Comparison of ENCODE assay signal across 23 mouse cellular contexts in the genomic region with DNA sequence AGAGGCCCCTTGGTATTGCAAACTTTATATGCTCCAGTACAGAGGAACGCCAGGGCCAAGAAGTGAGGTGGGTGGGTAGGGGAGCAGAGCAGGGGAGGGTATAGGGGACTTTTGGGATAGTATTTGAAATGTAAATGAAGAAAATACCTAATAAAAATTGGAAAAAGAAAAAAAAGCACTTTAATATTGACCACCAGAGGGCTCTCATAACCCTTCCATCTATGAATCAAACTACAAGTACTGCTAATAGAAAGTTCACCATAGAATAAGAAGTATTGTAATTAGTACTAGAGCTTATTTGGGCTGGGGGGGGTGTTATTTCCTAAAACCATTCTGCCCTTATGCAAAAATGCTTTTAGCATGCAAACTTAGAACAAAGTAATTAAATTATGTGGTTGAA.
DNase-seq lines count a peak whose midpoint lies in the region; ATAC-seq and TF ChIP-seq lines count a peak whose summit lies in the region.
"Had no signal": no experiment of that assay in that cellular context is flagged by ENCODE, and none has a peak within 500 bp of the region (broad histone marks: within the 10 kb centered on the region; RNA-seq: fewer than 3 reads in every experiment).

No protein-coding gene starts in this region.

- H3K4me1 ChIP-seq in forebrain, postnatal 0 days (ENCODE audit: insufficient read depth): no peaks in the 10 kb centered on the region
- no peaks in the 10 kb centered on the region for H3K4me1 ChIP-seq in forebrain, embryonic 15.5 days
- no peaks in the 10 kb centered on the region for H3K4me1 ChIP-seq in kidney, embryonic 14.5 days (ENCODE audit: control insufficient read depth, insufficient read depth, low read length)
- no peaks in the 10 kb centered on the region for H3K4me1 ChIP-seq in kidney, embryonic 16.5 days (ENCODE audit: insufficient read depth, low read length)
- H3K4me1 ChIP-seq: heart, embryonic 13.5 days; midbrain, embryonic 10.5 days; stomach, embryonic 15.5 days had no signal

- WGBS in forebrain, postnatal 0 days: 44% methylated on average over 1 of the region's 1 CpGs
- 80% methylated on average over 1 of the region's 1 CpGs for WGBS in forebrain, embryonic 15.5 days
- WGBS in kidney, embryonic 14.5 days: 80% methylated on average over 1 of the region's 1 CpGs
- 63% methylated on average over 1 of the region's 1 CpGs for WGBS in kidney, embryonic 16.5 days

- no peak overlapping the region for H3K9ac ChIP-seq in forebrain, postnatal 0 days
- no peak overlapping the region for H3K9ac ChIP-seq in forebrain, embryonic 15.5 days (replicated peaks)
- H3K9ac ChIP-seq in kidney, embryonic 14.5 days (ENCODE audit: low read depth, low read length): no peak overlapping the region
- no peak overlapping the region for H3K9ac ChIP-seq in kidney, embryonic 16.5 days (replicated peaks; ENCODE audit: low read length)
- H3K9ac ChIP-seq: heart, embryonic 13.5 days; hindbrain, embryonic 14.5 days; stomach, embryonic 15.5 days had no signal

- no peak for ATAC-seq in forebrain, postnatal 0 days
- no peak for ATAC-seq in forebrain, embryonic 15.5 days (replicated peaks)
- ATAC-seq in kidney, embryonic 14.5 days (ENCODE audit: low FRiP score, low TSS enrichment): no peak
- ATAC-seq in kidney, embryonic 16.5 days (ENCODE audit: low FRiP score, low TSS enrichment): no peak

- H3K36me3 ChIP-seq in forebrain, postnatal 0 days (ENCODE audit: insufficient read depth): no peaks in the 10 kb centered on the region
- no peaks in the 10 kb centered on the region for H3K36me3 ChIP-seq in forebrain, embryonic 15.5 days
- no peaks in the 10 kb centered on the region for H3K36me3 ChIP-seq in kidney, embryonic 14.5 days (ENCODE audit: control insufficient read depth, insufficient read depth, low read length)
- H3K36me3 ChIP-seq in kidney, embryonic 16.5 days (ENCODE audit: insufficient read depth, low read length): no peaks in the 10 kb centered on the region
- H3K36me3 ChIP-seq: heart, embryonic 13.5 days; midbrain, embryonic 10.5 days; stomach, embryonic 15.5 days had no signal

- H3K4me2 ChIP-seq in forebrain, postnatal 0 days (ENCODE audit: low read depth): no peak overlapping the region
- no peak overlapping the region for H3K4me2 ChIP-seq in forebrain, embryonic 15.5 days (replicated peaks)
- no peak overlapping the region for H3K4me2 ChIP-seq in kidney, embryonic 14.5 days (replicated peaks; ENCODE audit: low read depth, low read length)
- H3K4me2 ChIP-seq in kidney, embryonic 16.5 days (replicated peaks; ENCODE audit: low read depth, low read length): no peak overlapping the region
- H3K4me2 ChIP-seq: heart, embryonic 13.5 days; hindbrain, embryonic 14.5 days; stomach, embryonic 15.5 days had no signal

- H3K4me3 ChIP-seq in forebrain, postnatal 0 days (ENCODE audit: low read depth, low read length): no peak overlapping the region
- H3K4me3 ChIP-seq in forebrain, embryonic 15.5 days: no peak overlapping the region
- H3K4me3 ChIP-seq in left cerebral cortex, adult 2 months: no peak overlapping the region
- H3K4me3 ChIP-seq in kidney, embryonic 14.5 days (ENCODE audit: low read length): no peak overlapping the region
- H3K4me3 ChIP-seq in kidney, embryonic 16.5 days (ENCODE audit: low read length): no peak overlapping the region
- H3K4me3 ChIP-seq: heart, embryonic 13.5 days; midbrain, embryonic 10.5 days; stomach, embryonic 15.5 days had no signal

- no peaks in the 10 kb centered on the region for H3K27me3 ChIP-seq in forebrain, postnatal 0 days (ENCODE audit: insufficient read depth, low read length)
- no peaks in the 10 kb centered on the region for H3K27me3 ChIP-seq in forebrain, embryonic 15.5 days
- no peaks in the 10 kb centered on the region for H3K27me3 ChIP-seq in kidney, embryonic 14.5 days (ENCODE audit: control insufficient read depth, insufficient read depth, low read length)
- no peaks in the 10 kb centered on the region for H3K27me3 ChIP-seq in kidney, embryonic 16.5 days (ENCODE audit: insufficient read depth, low read length)
- H3K27me3 ChIP-seq: heart, embryonic 13.5 days; stomach, embryonic 15.5 days had no signal

- peak; percentile 40 for TF ChIP-seq CTCF in forebrain, postnatal 0 days (IDR thresholded peaks at IDR 0.05; ENCODE audit: low read depth)
- TF ChIP-seq CTCF in left cerebral cortex, adult 2 months (IDR thresholded peaks at IDR 0.05): peak; percentile 58

- intact Hi-C loops in left cerebral cortex, adult 2 months (cut with DNase I): loop anchor here (2.0 kb wide), 1 partner anchor 442 kb away; no protein-coding TSS in a partner anchor
- intact Hi-C loops in left cerebral cortex, postnatal 4 days (cut with DNase I): no loop called here

- no peak overlapping the region for H3K27ac ChIP-seq in forebrain, postnatal 0 days (ENCODE audit: low read depth, low read length)
- H3K27ac ChIP-seq in forebrain, embryonic 15.5 days (replicated peaks): no peak overlapping the region
- no peak overlapping the region for H3K27ac ChIP-seq in left cerebral cortex, adult 2 months
- H3K27ac ChIP-seq in kidney, embryonic 14.5 days (ENCODE audit: low read depth, low read length): no peak overlapping the region
- H3K27ac ChIP-seq in kidney, embryonic 16.5 days (ENCODE audit: low read length): no peak overlapping the region
- H3K27ac ChIP-seq: heart, embryonic 13.5 days; hindbrain, embryonic 14.5 days; midbrain, embryonic 10.5 days; stomach, embryonic 15.5 days had no signal

- no peaks in the 10 kb centered on the region for H3K9me3 ChIP-seq in forebrain, postnatal 0 days (ENCODE audit: low read length)
- H3K9me3 ChIP-seq in forebrain, embryonic 15.5 days: no peaks in the 10 kb centered on the region
- H3K9me3 ChIP-seq in kidney, embryonic 14.5 days (ENCODE audit: control insufficient read depth, low read length): no peaks in the 10 kb centered on the region
- no peaks in the 10 kb centered on the region for H3K9me3 ChIP-seq in kidney, embryonic 16.5 days (ENCODE audit: low read length)
- H3K9me3 ChIP-seq: heart, embryonic 13.5 days; midbrain, embryonic 10.5 days; stomach, embryonic 15.5 days had no signal

- DNase-seq in forebrain, postnatal 0 days: no peak
- no peak for DNase-seq in left cerebral cortex, adult 2 months (ENCODE audit: extremely low spot score in 1 of 2, low spot score in 2 of 2)
- DNase-seq in left cerebral cortex, postnatal 4 days: no peak
- peak; percentile 32 for DNase-seq in A20 (ENCODE audit: low read depth, low spot score)
- DNase-seq in adipocyte (ENCODE audit: low spot score): peak; percentile 16
- DNase-seq: adrenal gland, postnatal 36 days; cerebellum, adult 11-12 months; cerebellum, postnatal 25 days; gastrocnemius, postnatal 25 days; heart, adult 18-20 months; heart, postnatal 14 days; kidney, adult 9 months; lung, postnatal 10 days; right cerebral cortex, postnatal 4 days; thymus, adult 18-20 months; thymus, postnatal 36 days had no signal

Comparison
In these comparisons a context has a peak if more than half of its experiments do, and no peak if none do; other contexts are left out.
1. DNase-seq: peak in A20 (single experiment) and adipocyte (single experiment); none in forebrain, postnatal 0 days (single experiment), left cerebral cortex, adult 2 months (0 of 2) and left cerebral cortex, postnatal 4 days (single experiment).